Mouse (Mus musculus) lung, postnatal 0 days (tissue): ENCODE results near the gene Itsn2.
A peak's percentile ranks its signal among the peaks of the same experiment; 100 is the strongest.

Experiments used
- CTCF ChIP-seq: IDR thresholded peaks from 2 replicates; pipeline ENCODE4 v1.5.1; 2016; ENCODE audit warnings: antibody characterized with exemption, mild to moderate bottlenecking
- EP300 ChIP-seq: IDR thresholded peaks from 2 replicates; pipeline ENCODE4 v1.6.1; 2016; ENCODE audit warnings: antibody characterized with exemption, mild to moderate bottlenecking, control low read depth

GRCm38 (mm10) chr12:4571864-4572263, 20.6 kb upstream of the Itsn2 start:
- TF ChIP-seq CTCF = peak; percentile 84
- TF ChIP-seq EP300 = no peak
